Mouse (Mus musculus): ENCODE results near the gene Snap47. TPM values are rescaled to one million over a fixed set of nuclear protein-coding genes. Genes with fewer than 3 reads are reported as not detected.

The Snap47 gene
- polyA plus RNA-seq (2014; fragmentation: Nextera tagmentation; extraction: Ambion mirVana): 98.4 and 108 TPM in 2 replicates

GRCm38 (mm10) chr11:59451086-59451485, at the start of gene Snap47:
Snap47 (minus strand) TSS chr11:59451186.
- Histone ChIP-seq H3K27me3 (ENCODE audit: control insufficient read depth, insufficient read depth, low read length) (no peaks in the 10 kb centered on the region), H3K4me3 (ENCODE audit: low read length) (peak within 1 kb of the TSS; percentile 83), H3K4me1 (ENCODE audit: control insufficient read depth, insufficient read depth, low read length) (peaks cover 19% of the 10 kb centered on the region), H3K36me3 (ENCODE audit: control insufficient read depth, insufficient read depth, low read length) (peaks cover 34% of the 10 kb centered on the region), H3K9ac (ENCODE audit: low read depth, low read length) (peak within 1 kb of the TSS; percentile 80), H3K4me2 (replicated peaks; ENCODE audit: low read depth, low read length) (peak within 1 kb of the TSS; percentile 91), H3K27ac (ENCODE audit: low read depth, low read length) (peak within 1 kb of the TSS; percentile 66), H3K9me3 (ENCODE audit: control insufficient read depth, low read length) (no peaks in the 10 kb centered on the region)
- WGBS: 87% methylated on average over 4 of the region's 4 CpGs
- ATAC-seq (ENCODE audit: low FRiP score, low TSS enrichment): no peak

GRCm38 (mm10) chr11:59497747-59498146, 46.8 kb upstream of the Snap47 start:
- Histone ChIP-seq H3K4me2 (replicated peaks; ENCODE audit: low read depth, low read length) (no peak overlapping the region), H3K27ac (ENCODE audit: low read depth, low read length) (no peak overlapping the region), H3K9me3 (ENCODE audit: control insufficient read depth, low read length) (no peaks in the 10 kb centered on the region), H3K4me1 (ENCODE audit: control insufficient read depth, insufficient read depth, low read length) (no peaks in the 10 kb centered on the region), H3K9ac (ENCODE audit: low read depth, low read length) (no peak overlapping the region), H3K36me3 (ENCODE audit: control insufficient read depth, insufficient read depth, low read length) (peaks cover 99% of the 10 kb centered on the region), H3K27me3 (ENCODE audit: control insufficient read depth, insufficient read depth, low read length) (no peaks in the 10 kb centered on the region), H3K4me3 (ENCODE audit: low read length) (no peak overlapping the region)
- 91% methylated on average over 7 of the region's 7 CpGs for WGBS
- ATAC-seq (ENCODE audit: low FRiP score, low TSS enrichment): no peak

GRCm38 (mm10) chr11:59496672-59497310, 45.8 kb upstream of the Snap47 start:
- Histone ChIP-seq H3K9ac (ENCODE audit: low read depth, low read length) (no peak overlapping the region), H3K27ac (ENCODE audit: low read depth, low read length) (no peak overlapping the region), H3K36me3 (ENCODE audit: control insufficient read depth, insufficient read depth, low read length) (peaks cover 99% of the 10 kb centered on the region), H3K27me3 (ENCODE audit: control insufficient read depth, insufficient read depth, low read length) (no peaks in the 10 kb centered on the region), H3K4me2 (replicated peaks; ENCODE audit: low read depth, low read length) (no peak overlapping the region), H3K4me1 (ENCODE audit: control insufficient read depth, insufficient read depth, low read length) (no peaks in the 10 kb centered on the region), H3K9me3 (ENCODE audit: control insufficient read depth, low read length) (no peaks in the 10 kb centered on the region), H3K4me3 (ENCODE audit: low read length) (no peak overlapping the region)
- WGBS: 88% methylated on average over 6 of the region's 6 CpGs
- ATAC-seq (ENCODE audit: low FRiP score, low TSS enrichment): no peak

GRCm38 (mm10) chr11:59486222-59486621, 35.2 kb upstream of the Snap47 start:
- no peak overlapping the region for H3K27ac ChIP-seq (ENCODE audit: low read depth, low read length)
- H3K4me3 ChIP-seq (ENCODE audit: low read length): no peak overlapping the region
- ATAC-seq (ENCODE audit: low FRiP score, low TSS enrichment): no peak
- WGBS: 88% methylated on average over 8 of the region's 8 CpGs
- H3K9me3 ChIP-seq (ENCODE audit: control insufficient read depth, low read length): no peaks in the 10 kb centered on the region
- no peaks in the 10 kb centered on the region for H3K4me1 ChIP-seq (ENCODE audit: control insufficient read depth, insufficient read depth, low read length)
- H3K9ac ChIP-seq (ENCODE audit: low read depth, low read length): no peak overlapping the region
- no peak overlapping the region for H3K4me2 ChIP-seq (replicated peaks; ENCODE audit: low read depth, low read length)
- peaks cover 60% of the 10 kb centered on the region for H3K36me3 ChIP-seq (ENCODE audit: control insufficient read depth, insufficient read depth, low read length)
- no peaks in the 10 kb centered on the region for H3K27me3 ChIP-seq (ENCODE audit: control insufficient read depth, insufficient read depth, low read length)

GRCm38 (mm10) chr11:59485641-59486040, 34.7 kb upstream of the Snap47 start:
- no peaks in the 10 kb centered on the region for H3K27me3 ChIP-seq (ENCODE audit: control insufficient read depth, insufficient read depth, low read length)
- H3K4me1 ChIP-seq (ENCODE audit: control insufficient read depth, insufficient read depth, low read length): no peaks in the 10 kb centered on the region
- 55% methylated on average over 2 of the region's 2 CpGs for WGBS
- H3K9me3 ChIP-seq (ENCODE audit: control insufficient read depth, low read length): no peaks in the 10 kb centered on the region
- ATAC-seq (ENCODE audit: low FRiP score, low TSS enrichment): no peak
- no peak overlapping the region for H3K9ac ChIP-seq (ENCODE audit: low read depth, low read length)
- no peak overlapping the region for H3K4me2 ChIP-seq (replicated peaks; ENCODE audit: low read depth, low read length)
- no peak overlapping the region for H3K4me3 ChIP-seq (ENCODE audit: low read length)
- no peak overlapping the region for H3K27ac ChIP-seq (ENCODE audit: low read depth, low read length)
- H3K36me3 ChIP-seq (ENCODE audit: control insufficient read depth, insufficient read depth, low read length): peaks cover 54% of the 10 kb centered on the region

- ATAC-seq (ENCODE audit: low FRiP score, low TSS enrichment): no peak
- Histone ChIP-seq H3K27me3 (ENCODE audit: control insufficient read depth, insufficient read depth, low read length) (no peaks in the 10 kb centered on the region), H3K9ac (ENCODE audit: low read depth, low read length) (no peak overlapping the region), H3K4me3 (ENCODE audit: low read length) (no peak overlapping the region), H3K36me3 (ENCODE audit: control insufficient read depth, insufficient read depth, low read length) (peaks cover 32% of the 10 kb centered on the region), H3K4me2 (replicated peaks; ENCODE audit: low read depth, low read length) (no peak overlapping the region), H3K27ac (ENCODE audit: low read depth, low read length) (no peak overlapping the region), H3K4me1 (ENCODE audit: control insufficient read depth, insufficient read depth, low read length) (no peaks in the 10 kb centered on the region), H3K9me3 (ENCODE audit: control insufficient read depth, low read length) (no peaks in the 10 kb centered on the region)
- 10% methylated on average over 2 of the region's 2 CpGs for WGBS
Measured at GRCm38 (mm10) chr11:59483212-59483611, 32.2 kb upstream of the Snap47 start.

- no peaks in the 10 kb centered on the region for H3K9me3 ChIP-seq (ENCODE audit: control insufficient read depth, low read length)
- H3K4me3 ChIP-seq (ENCODE audit: low read length): no peak overlapping the region
- no peak overlapping the region for H3K27ac ChIP-seq (ENCODE audit: low read depth, low read length)
- H3K4me1 ChIP-seq (ENCODE audit: control insufficient read depth, insufficient read depth, low read length): no peaks in the 10 kb centered on the region
- H3K9ac ChIP-seq (ENCODE audit: low read depth, low read length): no peak overlapping the region
- 69% methylated on average over 6 of the region's 6 CpGs for WGBS
- no peak overlapping the region for H3K4me2 ChIP-seq (replicated peaks; ENCODE audit: low read depth, low read length)
- no peak for ATAC-seq (ENCODE audit: low FRiP score, low TSS enrichment)
- H3K36me3 ChIP-seq (ENCODE audit: control insufficient read depth, insufficient read depth, low read length): no peaks in the 10 kb centered on the region
- no peaks in the 10 kb centered on the region for H3K27me3 ChIP-seq (ENCODE audit: control insufficient read depth, insufficient read depth, low read length)
Measured at GRCm38 (mm10) chr11:59477240-59477639, 26.3 kb upstream of the Snap47 start.

- Histone ChIP-seq H3K9me3 (ENCODE audit: control insufficient read depth, low read length) (no peaks in the 10 kb centered on the region), H3K9ac (ENCODE audit: low read depth, low read length) (peak within 1 kb of the TSS; percentile 86), H3K4me3 (ENCODE audit: low read length) (peak within 1 kb of the TSS; percentile 90), H3K27me3 (ENCODE audit: control insufficient read depth, insufficient read depth, low read length) (no peaks in the 10 kb centered on the region), H3K27ac (ENCODE audit: low read depth, low read length) (peak within 1 kb of the TSS; percentile 68; the same call in 1 of the 2 replicates), H3K4me2 (replicated peaks; ENCODE audit: low read depth, low read length) (peak within 1 kb of the TSS; percentile 92), H3K4me1 (ENCODE audit: control insufficient read depth, insufficient read depth, low read length) (peaks cover 7% of the 10 kb centered on the region), H3K36me3 (ENCODE audit: control insufficient read depth, insufficient read depth, low read length) (no peaks in the 10 kb centered on the region)
- peak; percentile 87 for ATAC-seq (ENCODE audit: low FRiP score, low TSS enrichment)
- WGBS: under 1% methylated on average over 19 of the region's 19 CpGs
Measured at GRCm38 (mm10) chr11:59472326-59472677, 21.3 kb upstream of the Snap47 start, which contains the start of gene Zfp867. Zfp867 (minus strand) TSS chr11:59472474.

GRCm38 (mm10) chr11:59471413-59472325, 20.7 kb upstream of the Snap47 start:
- H3K36me3 ChIP-seq (ENCODE audit: control insufficient read depth, insufficient read depth, low read length): no peaks in the 10 kb centered on the region
- peaks cover 7% of the 10 kb centered on the region for H3K4me1 ChIP-seq (ENCODE audit: control insufficient read depth, insufficient read depth, low read length)
- H3K4me2 ChIP-seq (replicated peaks; ENCODE audit: low read depth, low read length): peak overlapping the region; percentile 92
- H3K9me3 ChIP-seq (ENCODE audit: control insufficient read depth, low read length): no peaks in the 10 kb centered on the region
- peak overlapping the region; percentile 90 for H3K4me3 ChIP-seq (ENCODE audit: low read length)
- WGBS: 2% methylated on average over 37 of the region's 37 CpGs
- peak overlapping the region; percentile 68; the same call in 1 of the 2 replicates for H3K27ac ChIP-seq (ENCODE audit: low read depth, low read length)
- ATAC-seq (ENCODE audit: low FRiP score, low TSS enrichment): peak; percentile 87
- H3K27me3 ChIP-seq (ENCODE audit: control insufficient read depth, insufficient read depth, low read length): no peaks in the 10 kb centered on the region
- H3K9ac ChIP-seq (ENCODE audit: low read depth, low read length): peak overlapping the region; percentile 86
